In genomic region chrX:136313792-136314564, GRCm38 (mm10) we compare ENCODE assay signal across 10 mouse cellular contexts. TPM values are rescaled to one million over a fixed set of nuclear protein-coding genes. Genes with fewer than 3 reads are reported as not detected.
DNase-seq lines count a peak whose midpoint lies in the region; ATAC-seq lines count a peak whose summit lies in the region.
"Had no signal": no experiment of that assay in that cellular context is flagged by ENCODE, and none has a peak within 500 bp of the region (broad histone marks: within the 10 kb centered on the region; RNA-seq: fewer than 3 reads in every experiment).

No protein-coding gene starts in this region.

- H3K4me2 ChIP-seq in forebrain, embryonic 13.5 days = peak overlapping the region; percentile 37
- H3K4me2 ChIP-seq in neural tube, embryonic 12.5 days (replicated peaks) = no peak overlapping the region; the same call in 1 of the 2 replicates
- H3K4me2 ChIP-seq: liver, embryonic 15.5 days had no signal

- ATAC-seq in forebrain, embryonic 13.5 days = peak; percentile 68; the same call in 1 of the 2 replicates
- peak; percentile 63 for ATAC-seq in neural tube, embryonic 12.5 days (ENCODE audit: low FRiP score, low read depth)
- ATAC-seq: intestine, embryonic 16.5 days had no signal

- 29% methylated on average over 8 of the region's 8 CpGs for WGBS in forebrain, embryonic 13.5 days
- 32% methylated on average over 8 of the region's 8 CpGs for WGBS in limb, embryonic 10.5 days
- 29% methylated on average over 8 of the region's 8 CpGs for WGBS in neural tube, embryonic 12.5 days

- H3K9ac ChIP-seq in forebrain, embryonic 13.5 days = no peak overlapping the region
- no peak overlapping the region for H3K9ac ChIP-seq in neural tube, embryonic 12.5 days
- H3K9ac ChIP-seq: liver, embryonic 15.5 days had no signal

- H3K27me3 ChIP-seq in forebrain, embryonic 13.5 days = no peaks in the 10 kb centered on the region
- peaks cover 40% of the 10 kb centered on the region for H3K27me3 ChIP-seq in limb, embryonic 10.5 days (ENCODE audit: low read depth, poor library complexity, severe bottlenecking)
- no peaks in the 10 kb centered on the region for H3K27me3 ChIP-seq in neural tube, embryonic 12.5 days (replicated peaks)
- H3K27me3 ChIP-seq: liver, embryonic 15.5 days had no signal

- peak; percentile 66 for DNase-seq in embryo, embryonic 11 days
- DNase-seq in limb, embryonic 10.5 days (ENCODE audit: low spot score) = peak; percentile 38
- DNase-seq in thymus, adult 18-20 months = no peak
- no peak for DNase-seq in kidney, postnatal 10 days
- DNase-seq in kidney, postnatal 4 days = no peak
- DNase-seq: thymus, postnatal 25 days had no signal

- no peak overlapping the region for H3K27ac ChIP-seq in forebrain, embryonic 13.5 days
- H3K27ac ChIP-seq in limb, embryonic 10.5 days = peak overlapping the region; percentile 79
- H3K27ac ChIP-seq in neural tube, embryonic 12.5 days = no peak overlapping the region
- H3K27ac ChIP-seq: liver, embryonic 15.5 days had no signal

- H3K4me3 ChIP-seq in forebrain, embryonic 13.5 days = no peak overlapping the region
- peak overlapping the region; percentile 27 for H3K4me3 ChIP-seq in limb, embryonic 10.5 days
- no peak overlapping the region for H3K4me3 ChIP-seq in neural tube, embryonic 12.5 days
- H3K4me3 ChIP-seq: liver, embryonic 15.5 days had no signal

- H3K36me3 ChIP-seq in forebrain, embryonic 13.5 days (ENCODE audit: poor library complexity, severe bottlenecking) = no peaks in the 10 kb centered on the region
- H3K36me3 ChIP-seq in limb, embryonic 10.5 days = no peaks in the 10 kb centered on the region
- no peaks in the 10 kb centered on the region for H3K36me3 ChIP-seq in neural tube, embryonic 12.5 days
- H3K36me3 ChIP-seq: liver, embryonic 15.5 days had no signal

- 0 out of 2 replicates have a peak, but pooled peaks cover 4% of the 10 kb centered on the region for H3K4me1 ChIP-seq in forebrain, embryonic 13.5 days
- H3K4me1 ChIP-seq in limb, embryonic 10.5 days = peaks cover 3% of the 10 kb centered on the region; the same call in 1 of the 2 replicates
- no peaks in the 10 kb centered on the region for H3K4me1 ChIP-seq in neural tube, embryonic 12.5 days
- H3K4me1 ChIP-seq: liver, embryonic 15.5 days had no signal

- H3K9me3 ChIP-seq in forebrain, embryonic 13.5 days (replicated peaks) = no peaks in the 10 kb centered on the region
- H3K9me3 ChIP-seq in limb, embryonic 10.5 days (replicated peaks) = no peaks in the 10 kb centered on the region
- no peaks in the 10 kb centered on the region for H3K9me3 ChIP-seq in neural tube, embryonic 12.5 days
- H3K9me3 ChIP-seq: liver, embryonic 15.5 days had no signal

RNA-seq across cellular contexts. Expression of gene Bex3, which starts 43.9 kb away (rescaled TPM):
- 649 and 658 TPM in 2 replicates for polyA plus RNA-seq in forebrain, embryonic 13.5 days (2015; fragmentation: Nextera tagmentation; extraction: Ambion mirVana)
- polyA plus RNA-seq in limb, embryonic 10.5 days (2016; fragmentation: Nextera tagmentation; extraction: Ambion mirVana) = 633 and 675 TPM in 2 replicates
- polyA plus RNA-seq in neural tube, embryonic 12.5 days (2016; fragmentation: Nextera tagmentation; extraction: Ambion mirVana) = 648 and 661 TPM in 2 replicates

Comparison
In these comparisons a context has a peak if more than half of its experiments do, and no peak if none do; other contexts are left out.
1. DNase-seq: peak in embryo, embryonic 11 days (single experiment) and limb, embryonic 10.5 days (single experiment); none in thymus, adult 18-20 months (0 of 2), kidney, postnatal 10 days (single experiment) and kidney, postnatal 4 days (0 of 2).